Mouse (Mus musculus) limb, embryonic 12.5 days (tissue): ENCODE data around the gene Tldc2. TPM values are rescaled to one million over a fixed set of nuclear protein-coding genes. Genes with fewer than 3 reads are reported as not detected.

Source experiments
- ATAC-seq: fragments of 200-750 bp; cut with Nextera tagmentation; 2 replicates; pipeline ENCODE4 v1.8.0; 2017; ENCODE audit warnings: low read depth, moderate TSS enrichment; ENCODE audit not compliant: insufficient number of reproducible peaks, insufficient read depth, low FRiP score, low TSS enrichment
- H3K27ac ChIP-seq: fragments of 300-500 bp; sonication (generic); 2 replicates; pipeline ENCODE4 v1.5.1; 2016; ENCODE audit warnings: mild to moderate bottlenecking, moderate library complexity
- H3K27me3 ChIP-seq: fragments of 300-500 bp; sonication (generic); 2 replicates; pipeline ENCODE4 v1.6.1; 2016; ENCODE audit warnings: mild to moderate bottlenecking, moderate library complexity
- H3K36me3 ChIP-seq: fragments of 300-500 bp; sonication (generic); 2 replicates; pipeline ENCODE4 v1.6.1; 2016; ENCODE audit warnings: mild to moderate bottlenecking, moderate library complexity
- H3K4me1 ChIP-seq: fragments of 300-500 bp; sonication (generic); replicated peaks from 2 replicates; pipeline ENCODE4 v1.6.1; 2016
- H3K4me2 ChIP-seq: fragments of 300-500 bp; sonication (generic); 2 replicates; pipeline ENCODE4 v1.6.1; 2016; ENCODE audit warnings: mild to moderate bottlenecking, moderate library complexity
- H3K4me3 ChIP-seq: fragments of 300-500 bp; sonication (generic); replicated peaks from 2 replicates; pipeline ENCODE4 v1.5.1; 2016; ENCODE audit warnings: mild to moderate bottlenecking
- H3K9ac ChIP-seq: fragments of 300-500 bp; sonication (generic); replicated peaks from 2 replicates; pipeline ENCODE4 v1.6.1; 2016; ENCODE audit warnings: mild to moderate bottlenecking, moderate library complexity
- H3K9me3 ChIP-seq: fragments of 300-500 bp; sonication (generic); 2 replicates; pipeline ENCODE4 v1.6.1; 2016; ENCODE audit warnings: mild to moderate bottlenecking, moderate library complexity
- WGBS: fragments of 180-500 bp; shearing (Covaris S2); methylation state at CpG from one replicate; pipeline ENCODE4 v1.1.7; 2016; 5-methylcytosine and 5-hydroxymethylcytosine counted together
- polyA plus RNA-seq: library from polyadenylated mRNA; unstranded; fragments of >200 nt; fragmentation: Nextera tagmentation; extraction: Ambion mirVana; gene quantifications from 2 replicates; pipeline ENCODE4 v1.2.1, GENCODE M21; 2016

Tldc2 gene
- polyA plus RNA-seq, 1 experiment from 2014 or later = not detected

GRCm38 (mm10) chr2:157060557-157061305 is 26.1 kb upstream of the Tldc2 start:
- H3K36me3 ChIP-seq = peaks cover 56% of the 10 kb centered on the region
- H3K4me3 ChIP-seq = no peak overlapping the region
- H3K9me3 ChIP-seq = no peaks in the 10 kb centered on the region
- H3K4me2 ChIP-seq = no peak overlapping the region
- ATAC-seq = no peak
- 86% methylated on average over 11 of the region's 11 CpGs for WGBS
- H3K27me3 ChIP-seq = no peaks in the 10 kb centered on the region
- H3K9ac ChIP-seq = no peak overlapping the region
- H3K4me1 ChIP-seq = peaks cover 46% of the 10 kb centered on the region
- no peak overlapping the region for H3K27ac ChIP-seq

- peaks cover 45% of the 10 kb centered on the region for H3K36me3 ChIP-seq
- WGBS = 68% methylated on average over 4 of the region's 4 CpGs
- no peak overlapping the region for H3K27ac ChIP-seq
- peaks cover 51% of the 10 kb centered on the region for H3K4me1 ChIP-seq
- no peak overlapping the region for H3K4me2 ChIP-seq
- no peak for ATAC-seq
- no peaks in the 10 kb centered on the region for H3K9me3 ChIP-seq
- no peak overlapping the region for H3K4me3 ChIP-seq
- H3K27me3 ChIP-seq = no peaks in the 10 kb centered on the region
- no peak overlapping the region for H3K9ac ChIP-seq
Observed at GRCm38 (mm10) chr2:157063241-157063700, 23.6 kb upstream of the Tldc2 start.

GRCm38 (mm10) chr2:157064136-157064535 is 22.7 kb upstream of the Tldc2 start:
- Histone ChIP-seq H3K4me3 (no peak overlapping the region), H3K9ac (no peak overlapping the region), H3K9me3 (no peaks in the 10 kb centered on the region), H3K4me2 (no peak overlapping the region), H3K27me3 (no peaks in the 10 kb centered on the region), H3K4me1 (peaks cover 49% of the 10 kb centered on the region), H3K27ac (peak overlapping the region; percentile 36; the same call in 1 of the 2 replicates), H3K36me3 (peaks cover 45% of the 10 kb centered on the region)
- ATAC-seq = no peak
- 73% methylated on average over 7 of the region's 7 CpGs for WGBS

GRCm38 (mm10) chr2:157064978-157065878 is 21.6 kb upstream of the Tldc2 start:
- ATAC-seq = no peak
- Histone ChIP-seq H3K9me3 (no peaks in the 10 kb centered on the region), H3K4me3 (no peak overlapping the region), H3K36me3 (peaks cover 35% of the 10 kb centered on the region), H3K4me1 (peaks cover 51% of the 10 kb centered on the region), H3K4me2 (no peak overlapping the region), H3K9ac (no peak overlapping the region), H3K27ac (0 out of 2 replicates have a peak overlapping the region, but pooled peaks have one; percentile 8), H3K27me3 (no peaks in the 10 kb centered on the region)
- WGBS = 79% methylated on average over 14 of the region's 14 CpGs

GRCm38 (mm10) chr2:157065879-157066226 is 21.0 kb upstream of the Tldc2 start:
- Histone ChIP-seq H3K4me1 (peaks cover 57% of the 10 kb centered on the region), H3K9ac (no peak overlapping the region), H3K4me3 (no peak overlapping the region), H3K36me3 (peaks cover 37% of the 10 kb centered on the region), H3K9me3 (no peaks in the 10 kb centered on the region), H3K27me3 (no peaks in the 10 kb centered on the region), H3K4me2 (no peak overlapping the region), H3K27ac (0 out of 2 replicates have a peak overlapping the region, but pooled peaks have one; percentile 8)
- WGBS = 70% methylated on average over 7 of the region's 7 CpGs
- ATAC-seq = no peak

- Histone ChIP-seq H3K9ac (no peak overlapping the region), H3K4me1 (peaks cover 67% of the 10 kb centered on the region), H3K36me3 (peaks cover 32% of the 10 kb centered on the region), H3K9me3 (no peaks in the 10 kb centered on the region), H3K4me3 (no peak overlapping the region), H3K27me3 (no peaks in the 10 kb centered on the region), H3K27ac (no peak overlapping the region), H3K4me2 (no peak overlapping the region)
- ATAC-seq = no peak
- 84% methylated on average over 7 of the region's 7 CpGs for WGBS
Observed at GRCm38 (mm10) chr2:157066731-157067430, 20.0 kb upstream of the Tldc2 start.

GRCm38 (mm10) chr2:157068701-157069354 is 18.0 kb upstream of the Tldc2 start:
- Histone ChIP-seq H3K9me3 (no peaks in the 10 kb centered on the region), H3K4me2 (no peak overlapping the region), H3K27ac (peak overlapping the region; percentile 45; the same call in 1 of the 2 replicates), H3K4me1 (peaks cover 77% of the 10 kb centered on the region), H3K36me3 (peaks cover 41% of the 10 kb centered on the region), H3K9ac (no peak overlapping the region), H3K4me3 (no peak overlapping the region), H3K27me3 (no peaks in the 10 kb centered on the region)
- no peak for ATAC-seq
- WGBS = 84% methylated on average over 14 of the region's 14 CpGs

- Histone ChIP-seq H3K4me3 (no peak overlapping the region), H3K4me1 (peaks cover 79% of the 10 kb centered on the region), H3K36me3 (peaks cover 38% of the 10 kb centered on the region), H3K27ac (peak overlapping the region; percentile 45; the same call in 1 of the 2 replicates), H3K27me3 (no peaks in the 10 kb centered on the region), H3K4me2 (no peak overlapping the region), H3K9ac (no peak overlapping the region), H3K9me3 (no peaks in the 10 kb centered on the region)
- WGBS = 71% methylated on average over 3 of the region's 3 CpGs
- no peak for ATAC-seq
Observed at GRCm38 (mm10) chr2:157069355-157069735, 17.5 kb upstream of the Tldc2 start.

- no peak overlapping the region for H3K4me3 ChIP-seq
- H3K4me1 ChIP-seq = peaks cover 84% of the 10 kb centered on the region
- no peaks in the 10 kb centered on the region for H3K9me3 ChIP-seq
- no peaks in the 10 kb centered on the region for H3K27me3 ChIP-seq
- 0 out of 2 replicates have a peak overlapping the region, but pooled peaks have one; percentile 37 for H3K9ac ChIP-seq
- H3K27ac ChIP-seq = peak overlapping the region; percentile 56; the same call in 1 of the 2 replicates
- H3K36me3 ChIP-seq = peaks cover 38% of the 10 kb centered on the region
- no peak for ATAC-seq
- 50% methylated on average over 3 of the region's 3 CpGs for WGBS
- H3K4me2 ChIP-seq = no peak overlapping the region
Observed at GRCm38 (mm10) chr2:157069755-157070315, 17.0 kb upstream of the Tldc2 start.

- H3K9me3 ChIP-seq = no peaks in the 10 kb centered on the region
- no peak overlapping the region for H3K4me2 ChIP-seq
- no peak for ATAC-seq
- H3K4me1 ChIP-seq = peaks cover 85% of the 10 kb centered on the region
- peak overlapping the region; percentile 75 for H3K27ac ChIP-seq
- 61% methylated on average over 9 of the region's 9 CpGs for WGBS
- peaks cover 35% of the 10 kb centered on the region for H3K36me3 ChIP-seq
- no peaks in the 10 kb centered on the region for H3K27me3 ChIP-seq
- no peak overlapping the region for H3K4me3 ChIP-seq
- H3K9ac ChIP-seq = 0 out of 2 replicates have a peak overlapping the region, but pooled peaks have one; percentile 37
Observed at GRCm38 (mm10) chr2:157070365-157070764, 16.5 kb upstream of the Tldc2 start.
